Mouse (Mus musculus): ENCODE results near the gene Fshr. TPM values are rescaled to one million over a fixed set of nuclear protein-coding genes. Genes with fewer than 3 reads are reported as not detected.

Gene Fshr
- polyA plus RNA-seq, 1 experiment from 2014 or later: 0.27 TPM

DNA sequence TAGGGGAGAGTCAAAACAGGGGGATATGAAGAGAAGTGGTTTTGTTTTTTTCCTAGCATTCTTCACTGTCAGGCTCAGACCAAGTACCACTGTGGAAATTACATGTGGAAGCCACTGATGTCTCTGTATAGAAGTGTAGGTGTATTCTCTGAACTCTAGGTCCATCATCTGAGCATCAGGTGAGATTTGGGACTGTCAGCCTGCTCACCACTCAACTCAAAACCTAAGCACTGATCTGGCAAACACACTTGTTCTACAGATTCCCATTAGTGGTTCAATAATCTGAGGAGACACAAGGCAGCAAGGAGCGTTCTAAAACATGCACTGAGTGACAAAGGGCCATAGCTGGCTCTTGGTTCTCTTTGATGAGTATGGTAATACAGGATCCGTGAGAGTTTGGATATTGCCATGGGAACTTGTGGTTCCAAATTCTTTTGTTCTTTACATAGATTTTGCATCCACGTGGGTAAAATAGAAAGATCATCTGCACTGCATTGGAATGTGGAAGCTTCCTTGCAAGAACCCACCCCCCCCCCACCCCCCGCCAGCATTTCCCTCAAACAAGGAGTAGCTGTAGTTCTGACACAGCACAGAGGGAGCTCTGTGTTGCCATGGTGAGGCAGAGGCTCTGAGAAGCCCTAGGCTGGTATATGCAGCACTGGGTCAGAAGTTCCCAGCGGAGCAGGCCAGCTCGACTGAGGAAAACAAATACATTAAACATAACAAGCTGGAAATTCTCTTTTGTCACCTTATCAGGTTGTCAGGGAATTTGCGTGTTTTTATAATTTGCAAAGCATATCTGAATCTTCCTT, 262.9 kb downstream of the Fshr start:
- no peaks in the 10 kb centered on the region for H3K27me3 ChIP-seq (ENCODE audit: control insufficient read depth, insufficient read depth, low read length)
- no peaks in the 10 kb centered on the region for H3K9me3 ChIP-seq (ENCODE audit: control insufficient read depth, low read length)
- H3K27ac ChIP-seq (replicated peaks in 1 of 2; ENCODE audit: control insufficient read depth in 1 of 2, insufficient read depth in 1 of 2, low read depth in 2 of 2, low read length in 2 of 2): no peak overlapping the region
- 32% methylated on average over 7 of the region's 7 CpGs for WGBS
- no peak overlapping the region for H3K9ac ChIP-seq (ENCODE audit: low read length)
- no peak overlapping the region for H3K4me2 ChIP-seq (ENCODE audit: low read length)
- H3K4me1 ChIP-seq (ENCODE audit: control insufficient read depth in 2 of 2, insufficient read depth in 2 of 2, low read length in 2 of 2): no peaks in the 10 kb centered on the region
- H3K4me3 ChIP-seq (ENCODE audit: control insufficient read depth in 1 of 2, insufficient read depth in 1 of 2, low read depth in 1 of 2, low read length in 2 of 2): no peak overlapping the region
- ATAC-seq (ENCODE audit: insufficient number of reproducible peaks, insufficient read depth, low FRiP score, low read depth): no peak
- H3K36me3 ChIP-seq (ENCODE audit: control insufficient read depth, insufficient read depth, low read length): no peaks in the 10 kb centered on the region

DNA sequence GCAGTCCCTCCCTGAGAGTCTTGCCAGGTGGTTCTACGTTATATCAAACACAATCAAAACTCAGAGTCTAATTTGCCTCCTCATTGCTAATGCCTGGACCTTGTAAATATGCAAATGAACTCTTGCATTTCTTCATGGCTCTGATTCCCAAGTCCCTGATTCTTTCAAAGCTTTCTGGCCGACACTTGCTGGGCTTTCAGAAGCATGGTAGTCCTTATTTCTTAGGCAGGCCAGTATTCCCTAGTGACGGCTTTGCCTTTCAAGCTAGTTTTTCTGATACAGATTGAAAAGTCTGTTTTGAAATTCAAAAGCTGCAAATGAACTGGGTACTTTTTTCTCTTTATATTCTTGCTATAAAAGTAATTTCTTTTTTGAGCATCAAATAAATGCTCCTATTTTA, 263.5 kb downstream of the Fshr start:
- no peak overlapping the region for H3K27ac ChIP-seq (replicated peaks in 1 of 2; ENCODE audit: control insufficient read depth in 1 of 2, insufficient read depth in 1 of 2, low read depth in 2 of 2, low read length in 2 of 2)

More for the DNA sequence above, 263.5 kb downstream of the Fshr start:
- Histone ChIP-seq H3K4me2 (ENCODE audit: low read length) (no peak overlapping the region), H3K27me3 (ENCODE audit: control insufficient read depth, insufficient read depth, low read length) (no peaks in the 10 kb centered on the region), H3K9me3 (ENCODE audit: control insufficient read depth, low read length) (no peaks in the 10 kb centered on the region), H3K36me3 (ENCODE audit: control insufficient read depth, insufficient read depth, low read length) (no peaks in the 10 kb centered on the region), H3K9ac (ENCODE audit: low read length) (no peak overlapping the region), H3K4me1 (ENCODE audit: control insufficient read depth in 2 of 2, insufficient read depth in 2 of 2, low read length in 2 of 2) (no peaks in the 10 kb centered on the region), H3K4me3 (ENCODE audit: control insufficient read depth in 1 of 2, insufficient read depth in 1 of 2, low read depth in 1 of 2, low read length in 2 of 2) (no peak overlapping the region)
- no peak for ATAC-seq (ENCODE audit: insufficient number of reproducible peaks, insufficient read depth, low FRiP score, low read depth)
- WGBS: 79% methylated on average over 3 of the region's 3 CpGs
